Mouse (Mus musculus) cerebellum, adult 2 months (tissue): ENCODE data around the gene Dpp4.

Experiments
- CTCF ChIP-seq: fragments of 200-500 bp; IDR thresholded peaks from 2 replicates; pipeline ENCODE4 v1.5.1; 2011; ENCODE audit warnings: low read depth, mild to moderate bottlenecking, control low read depth, low read length, moderate library complexity, borderline replicate concordance; ENCODE audit not compliant: insufficient read depth
- POLR2A ChIP-seq: fragments of 200-500 bp; IDR thresholded peaks from 2 replicates; pipeline ENCODE4 v1.6.1; 2011; ENCODE audit warnings: low read length, control low read depth, borderline replicate concordance; ENCODE audit not compliant: insufficient read depth

- TF ChIP-seq CTCF (no peak), POLR2A (no peak)
Measured at GRCm38 (mm10) chr2:62390305-62390704, 21.7 kb downstream of the Dpp4 start.
